Mouse (Mus musculus): ENCODE measurements around the gene Map4.
A peak's percentile ranks its signal among the peaks of the same experiment; 100 is the strongest.

Map4 gene

GRCm38 (mm10) chr9:110019224-110019623, 88.0 kb downstream of the Map4 start:
- peak in 1 of 2 experiments; percentile 13 for DNase-seq

- no peak for DNase-seq
These were observed 89.1 kb downstream of the Map4 start for GRCm38 (mm10) chr9:110020405-110020804.

- DNase-seq, result no peak
These were observed 90.2 kb downstream of the Map4 start for GRCm38 (mm10) chr9:110021463-110021862.

GRCm38 (mm10) chr9:110022151-110022550, 90.9 kb downstream of the Map4 start:
- DNase-seq, result no peak

- no peak for DNase-seq
These were observed 103.8 kb downstream of the Map4 start for GRCm38 (mm10) chr9:110035091-110035490.

GRCm38 (mm10) chr9:110037895-110038294, 106.6 kb downstream of the Map4 start:
- DNase-seq, result no peak

- DNase-seq, result no peak
These were observed 107.2 kb downstream of the Map4 start for GRCm38 (mm10) chr9:110038485-110038884.

GRCm38 (mm10) chr9:110044373-110044772, 113.1 kb downstream of the Map4 start:
- no peak for DNase-seq

GRCm38 (mm10) chr9:110045763-110046377, 114.6 kb downstream of the Map4 start:
- no peak for DNase-seq

- no peak for DNase-seq
These were observed 116.0 kb downstream of the Map4 start for GRCm38 (mm10) chr9:110047260-110047659.

- DNase-seq, result no peak
These were observed 116.6 kb downstream of the Map4 start for GRCm38 (mm10) chr9:110047857-110048256.

- no peak for DNase-seq
These were observed 119.9 kb downstream of the Map4 start for GRCm38 (mm10) chr9:110051184-110051583.

- DNase-seq, result no peak
These were observed 120.8 kb downstream of the Map4 start for GRCm38 (mm10) chr9:110051869-110052661.

GRCm38 (mm10) chr9:110052951-110053304, 121.7 kb downstream of the Map4 start:
- DNase-seq, result no peak

- no peak for DNase-seq
These were observed 122.2 kb downstream of the Map4 start for GRCm38 (mm10) chr9:110053305-110054079.

- no peak for DNase-seq
These were observed 122.8 kb downstream of the Map4 start for GRCm38 (mm10) chr9:110054080-110054421.

GRCm38 (mm10) chr9:110054781-110055180, 123.5 kb downstream of the Map4 start:
- no peak for DNase-seq

- no peak for DNase-seq
These were observed 125.9 kb downstream of the Map4 start for GRCm38 (mm10) chr9:110057200-110057599.

GRCm38 (mm10) chr9:110060761-110061160, 129.5 kb downstream of the Map4 start:
- DNase-seq, result no peak

GRCm38 (mm10) chr9:110062405-110062804, 131.1 kb downstream of the Map4 start:
- no peak for DNase-seq

- no peak for DNase-seq
These were observed 131.6 kb downstream of the Map4 start for GRCm38 (mm10) chr9:110062861-110063260.

GRCm38 (mm10) chr9:110064641-110065040, 133.4 kb downstream of the Map4 start:
- no peak for DNase-seq

- no peak for DNase-seq
These were observed 137.5 kb downstream of the Map4 start for GRCm38 (mm10) chr9:110068745-110069144.

GRCm38 (mm10) chr9:110070358-110070757, 139.1 kb downstream of the Map4 start:
- DNase-seq, result peak; percentile 46 to 51

Data from kidney, postnatal 25 days (tissue).